Mouse (Mus musculus): ENCODE measurements at regions not wholly inside any gene's neighbourhood (a gene's known extent, or its start where the extent isn't known, plus 50 kb on each side); places are given as distances from the start of the nearest gene placed in this dataset.
"Not testable (repeated sequence)": the region's sequence is repeated elsewhere in the genome, so short reads cannot be mapped to it uniquely, and the experiment has no call there.

DNA sequence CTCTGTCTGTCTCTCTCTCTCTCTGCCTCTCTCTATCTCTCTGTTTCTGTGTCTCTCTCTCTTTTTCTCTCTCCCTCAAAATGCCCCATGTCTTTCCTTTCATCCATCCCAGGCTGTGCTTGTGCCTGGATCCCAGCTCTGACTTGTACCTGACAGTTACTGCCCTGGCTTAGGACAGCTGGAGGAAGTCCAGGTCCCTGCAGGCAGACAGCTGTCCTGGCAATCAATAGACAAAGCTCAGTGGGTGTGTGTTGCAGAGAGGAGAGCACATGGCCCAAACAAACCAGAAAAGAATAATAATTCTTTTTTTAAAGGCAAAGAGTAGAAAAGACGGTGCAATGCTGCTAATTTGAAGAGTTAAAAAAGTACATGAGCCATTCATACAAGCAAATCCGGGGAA is 148.4 kb upstream of the Sulf2 start:
- ATAC-seq (ENCODE audit: low read depth) = no peak
- no peaks in the 10 kb centered on the region for H3K36me3 ChIP-seq (ENCODE audit: control insufficient read depth, insufficient read depth, low read length)
- H3K9ac ChIP-seq (ENCODE audit: low read depth, low read length) = no peak overlapping the region
- H3K4me3 ChIP-seq (ENCODE audit: low read depth, low read length) = no peak overlapping the region
- DNase-seq (ENCODE audit: low spot score) = no peak
- 59% methylated on average over 2 of the region's 2 CpGs for WGBS
- H3K27me3 ChIP-seq (replicated peaks; ENCODE audit: control insufficient read depth, insufficient read depth, low read length) = no peaks in the 10 kb centered on the region
- H3K4me1 ChIP-seq (ENCODE audit: control insufficient read depth, insufficient read depth, low read length) = peaks cover 12% of the 10 kb centered on the region
- no peak overlapping the region for H3K4me2 ChIP-seq (ENCODE audit: low read depth, low read length)
- no peak overlapping the region for H3K27ac ChIP-seq (replicated peaks; ENCODE audit: low read depth, low read length)
- no peaks in the 10 kb centered on the region; the same call in 1 of the 2 replicates for H3K9me3 ChIP-seq (ENCODE audit: control insufficient read depth, low read length)

DNA sequence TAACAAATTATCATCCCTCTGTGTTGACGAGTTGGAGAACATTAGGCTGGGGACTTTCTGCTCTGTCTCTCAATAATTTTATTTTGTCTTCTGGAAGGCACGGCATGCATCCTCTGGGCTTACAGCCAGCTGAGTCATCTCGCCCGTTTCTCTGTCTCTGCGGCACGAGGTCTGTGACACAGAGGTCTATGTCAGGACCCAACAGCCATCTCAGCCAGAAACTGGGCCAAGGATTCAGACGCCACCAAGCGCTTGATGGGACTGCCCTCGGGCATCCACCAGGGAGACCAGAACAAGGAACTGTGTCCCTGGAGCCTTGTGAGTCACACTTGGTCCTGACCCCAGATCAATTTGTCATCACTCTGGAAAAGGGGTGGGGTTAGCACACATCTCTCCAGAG is 145.7 kb upstream of the Sulf2 start:
- Histone ChIP-seq H3K27ac (replicated peaks; ENCODE audit: low read depth, low read length) (no peak overlapping the region), H3K9ac (ENCODE audit: low read depth, low read length) (no peak overlapping the region), H3K4me3 (ENCODE audit: low read depth, low read length) (no peak overlapping the region), H3K36me3 (ENCODE audit: control insufficient read depth, insufficient read depth, low read length) (no peaks in the 10 kb centered on the region), H3K9me3 (ENCODE audit: control insufficient read depth, low read length) (no peaks in the 10 kb centered on the region; the same call in 1 of the 2 replicates), H3K4me2 (ENCODE audit: low read depth, low read length) (no peak overlapping the region), H3K27me3 (replicated peaks; ENCODE audit: control insufficient read depth, insufficient read depth, low read length) (no peaks in the 10 kb centered on the region), H3K4me1 (ENCODE audit: control insufficient read depth, insufficient read depth, low read length) (0 out of 2 replicates have a peak, but pooled peaks cover 3% of the 10 kb centered on the region)
- ATAC-seq (ENCODE audit: low read depth) (no peak), DNase-seq (ENCODE audit: low spot score) (no peak)
- WGBS = 72% methylated on average over 9 of the region's 9 CpGs

DNA sequence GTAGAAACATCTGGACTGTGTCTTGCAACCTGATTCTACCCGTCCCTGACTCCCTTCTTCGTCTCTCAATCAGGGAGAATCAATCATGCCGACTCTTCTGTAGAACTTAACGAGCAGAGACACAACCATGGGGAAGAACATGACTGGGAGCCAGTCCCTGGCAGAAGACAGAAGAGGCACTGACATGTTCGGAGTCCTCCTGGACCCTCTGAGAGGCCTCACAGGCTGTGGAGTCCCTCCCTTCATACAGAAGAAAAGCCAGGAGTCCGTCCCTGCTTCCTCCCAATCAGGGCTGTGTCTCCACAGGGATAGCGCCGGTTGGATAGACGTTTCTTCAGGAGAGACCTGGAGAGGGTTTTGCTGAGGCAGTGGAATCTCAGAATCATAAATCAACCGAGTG is 139.2 kb upstream of the Sulf2 start:
- Histone ChIP-seq H3K27me3 (replicated peaks; ENCODE audit: control insufficient read depth, insufficient read depth, low read length) (no peaks in the 10 kb centered on the region), H3K4me1 (ENCODE audit: control insufficient read depth, insufficient read depth, low read length) (peaks cover 29% of the 10 kb centered on the region), H3K4me3 (ENCODE audit: low read depth, low read length) (no peak overlapping the region), H3K9me3 (ENCODE audit: control insufficient read depth, low read length) (no peaks in the 10 kb centered on the region), H3K9ac (ENCODE audit: low read depth, low read length) (no peak overlapping the region), H3K27ac (replicated peaks; ENCODE audit: low read depth, low read length) (no peak overlapping the region), H3K36me3 (ENCODE audit: control insufficient read depth, insufficient read depth, low read length) (no peaks in the 10 kb centered on the region), H3K4me2 (ENCODE audit: low read depth, low read length) (no peak overlapping the region)
- peak; percentile 48 for DNase-seq (ENCODE audit: low spot score)
- 41% methylated on average over 10 of the region's 10 CpGs for whole genome bisulfite sequencing
- no peak; the same call in 1 of the 2 replicates for ATAC-seq (ENCODE audit: low read depth)

DNA sequence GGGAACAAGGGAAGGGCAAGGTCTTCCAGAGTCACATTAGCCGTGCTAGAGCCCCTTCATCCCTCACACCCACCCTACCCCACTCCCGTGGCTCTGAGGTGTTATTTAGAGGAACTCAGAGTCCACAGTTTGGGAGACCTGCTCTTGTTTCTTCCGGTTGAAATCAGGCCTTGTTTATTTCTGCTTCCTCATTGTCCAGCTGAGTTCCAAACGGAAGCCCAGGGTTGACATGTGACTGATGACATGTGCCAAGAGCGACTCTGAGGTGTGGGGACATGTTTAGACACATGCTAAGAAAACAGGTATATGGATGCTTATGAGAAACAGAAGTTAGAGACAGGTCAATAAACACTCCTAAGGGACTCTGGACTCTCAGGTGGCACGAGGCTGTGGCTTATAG is 137.5 kb upstream of the Sulf2 start:
- 81% methylated on average over 6 of the region's 6 CpGs for WGBS
- no peak for DNase-seq (ENCODE audit: low spot score)
- Histone ChIP-seq H3K4me3 (ENCODE audit: low read depth, low read length) (no peak overlapping the region), H3K4me1 (ENCODE audit: control insufficient read depth, insufficient read depth, low read length) (peaks cover 29% of the 10 kb centered on the region), H3K27ac (replicated peaks; ENCODE audit: low read depth, low read length) (no peak overlapping the region), H3K36me3 (ENCODE audit: control insufficient read depth, insufficient read depth, low read length) (no peaks in the 10 kb centered on the region), H3K27me3 (replicated peaks; ENCODE audit: control insufficient read depth, insufficient read depth, low read length) (no peaks in the 10 kb centered on the region), H3K9me3 (ENCODE audit: control insufficient read depth, low read length) (no peaks in the 10 kb centered on the region), H3K9ac (ENCODE audit: low read depth, low read length) (no peak overlapping the region), H3K4me2 (ENCODE audit: low read depth, low read length) (no peak overlapping the region)
- no peak for ATAC-seq (ENCODE audit: low read depth)

DNA sequence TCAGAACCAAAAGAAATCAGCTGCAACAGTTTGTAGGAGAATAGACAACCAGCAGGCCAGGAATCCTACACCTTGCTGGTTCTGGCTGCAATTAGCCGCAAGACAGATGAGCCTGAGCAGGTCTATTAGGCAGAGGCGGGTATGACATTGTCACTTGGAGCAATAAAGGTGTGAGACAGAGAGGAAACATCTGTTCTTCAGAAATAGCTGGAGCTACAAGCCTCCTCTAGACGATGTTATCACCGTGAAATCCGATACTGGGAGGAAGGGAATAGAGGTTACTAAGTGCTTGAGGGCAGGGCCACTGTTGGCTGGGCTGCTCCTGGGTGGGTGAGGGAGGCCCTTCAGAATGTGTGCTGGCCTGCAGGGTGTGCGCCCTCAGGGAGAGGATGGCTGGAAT is 135.8 kb upstream of the Sulf2 start:
- Histone ChIP-seq H3K9me3 (ENCODE audit: control insufficient read depth, low read length) (no peaks in the 10 kb centered on the region), H3K4me3 (ENCODE audit: low read depth, low read length) (no peak overlapping the region), H3K9ac (ENCODE audit: low read depth, low read length) (no peak overlapping the region), H3K4me1 (ENCODE audit: control insufficient read depth, insufficient read depth, low read length) (peaks cover 29% of the 10 kb centered on the region), H3K36me3 (ENCODE audit: control insufficient read depth, insufficient read depth, low read length) (no peaks in the 10 kb centered on the region), H3K27ac (replicated peaks; ENCODE audit: low read depth, low read length) (peak overlapping the region; percentile 15; the same call in 1 of the 2 replicates), H3K4me2 (ENCODE audit: low read depth, low read length) (no peak overlapping the region), H3K27me3 (replicated peaks; ENCODE audit: control insufficient read depth, insufficient read depth, low read length) (no peaks in the 10 kb centered on the region)
- peak; percentile 63; the same call in 1 of the 2 replicates for ATAC-seq (ENCODE audit: low read depth)
- WGBS = 13% methylated on average over 6 of the region's 6 CpGs
- DNase-seq (ENCODE audit: low spot score) = peak; percentile 72

DNA sequence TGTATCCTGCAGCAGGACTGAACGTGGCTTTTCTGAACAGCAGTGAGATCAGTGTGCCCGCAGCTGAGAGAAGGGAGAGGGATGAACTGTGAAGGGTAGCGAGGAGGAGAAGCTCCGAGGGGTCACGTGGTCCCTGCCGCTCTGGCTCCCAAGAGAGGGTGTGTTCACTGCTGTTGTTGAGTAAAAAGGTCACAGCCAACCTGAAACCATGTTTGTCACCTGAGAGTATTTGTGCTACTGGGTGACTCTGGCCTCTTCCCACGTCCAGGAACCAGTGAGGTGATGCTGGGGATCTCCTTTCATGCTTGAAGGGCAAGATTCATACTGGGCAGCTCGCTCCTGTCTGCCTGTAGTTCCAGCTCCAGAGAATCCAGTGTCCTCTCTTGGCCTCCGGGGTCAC is 135.4 kb upstream of the Sulf2 start:
- no peak overlapping the region for H3K4me3 ChIP-seq (ENCODE audit: low read depth, low read length)
- peaks cover 29% of the 10 kb centered on the region for H3K4me1 ChIP-seq (ENCODE audit: control insufficient read depth, insufficient read depth, low read length)
- WGBS = 24% methylated on average over 9 of the region's 9 CpGs
- H3K36me3 ChIP-seq (ENCODE audit: control insufficient read depth, insufficient read depth, low read length) = no peaks in the 10 kb centered on the region
- DNase-seq (ENCODE audit: low spot score) = no peak
- no peak overlapping the region for H3K4me2 ChIP-seq (ENCODE audit: low read depth, low read length)
- H3K27ac ChIP-seq (replicated peaks; ENCODE audit: low read depth, low read length) = no peak overlapping the region; the same call in 1 of the 2 replicates
- ATAC-seq (ENCODE audit: low read depth) = peak; percentile 21; the same call in 1 of the 2 replicates
- no peak overlapping the region for H3K9ac ChIP-seq (ENCODE audit: low read depth, low read length)
- no peaks in the 10 kb centered on the region for H3K27me3 ChIP-seq (replicated peaks; ENCODE audit: control insufficient read depth, insufficient read depth, low read length)
- no peaks in the 10 kb centered on the region for H3K9me3 ChIP-seq (ENCODE audit: control insufficient read depth, low read length)

DNA sequence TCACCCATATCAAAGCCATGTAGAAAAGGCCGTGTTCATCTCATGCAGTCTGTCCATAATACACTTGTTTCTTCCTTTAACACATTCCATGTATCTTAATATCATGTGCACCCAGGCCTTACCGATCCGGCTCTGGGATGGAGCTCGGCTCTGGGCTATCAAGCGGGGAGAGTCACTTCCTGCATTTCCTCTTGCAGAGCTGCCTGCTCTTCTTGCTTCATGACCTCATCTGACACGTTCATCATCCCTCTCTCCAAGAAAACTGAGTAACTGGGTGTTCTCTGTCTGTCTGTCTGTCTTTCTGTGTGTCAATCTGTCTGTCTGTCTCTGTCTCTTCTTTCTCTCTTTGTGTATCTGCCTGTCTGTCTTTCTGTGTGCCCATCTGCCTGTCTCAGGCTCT is 133.7 kb upstream of the Sulf2 start:
- no peak overlapping the region for H3K4me3 ChIP-seq (ENCODE audit: low read depth, low read length)
- H3K9me3 ChIP-seq (ENCODE audit: control insufficient read depth, low read length) = no peaks in the 10 kb centered on the region
- H3K27me3 ChIP-seq (replicated peaks; ENCODE audit: control insufficient read depth, insufficient read depth, low read length) = no peaks in the 10 kb centered on the region
- no peak overlapping the region for H3K4me2 ChIP-seq (ENCODE audit: low read depth, low read length)
- H3K4me1 ChIP-seq (ENCODE audit: control insufficient read depth, insufficient read depth, low read length) = peaks cover 17% of the 10 kb centered on the region
- no peak overlapping the region for H3K27ac ChIP-seq (replicated peaks; ENCODE audit: low read depth, low read length)
- WGBS = 63% methylated on average over 6 of the region's 6 CpGs
- no peak overlapping the region for H3K9ac ChIP-seq (ENCODE audit: low read depth, low read length)
- H3K36me3 ChIP-seq (ENCODE audit: control insufficient read depth, insufficient read depth, low read length) = no peaks in the 10 kb centered on the region
- ATAC-seq (ENCODE audit: low read depth) = no peak
- DNase-seq (ENCODE audit: low spot score) = no peak

DNA sequence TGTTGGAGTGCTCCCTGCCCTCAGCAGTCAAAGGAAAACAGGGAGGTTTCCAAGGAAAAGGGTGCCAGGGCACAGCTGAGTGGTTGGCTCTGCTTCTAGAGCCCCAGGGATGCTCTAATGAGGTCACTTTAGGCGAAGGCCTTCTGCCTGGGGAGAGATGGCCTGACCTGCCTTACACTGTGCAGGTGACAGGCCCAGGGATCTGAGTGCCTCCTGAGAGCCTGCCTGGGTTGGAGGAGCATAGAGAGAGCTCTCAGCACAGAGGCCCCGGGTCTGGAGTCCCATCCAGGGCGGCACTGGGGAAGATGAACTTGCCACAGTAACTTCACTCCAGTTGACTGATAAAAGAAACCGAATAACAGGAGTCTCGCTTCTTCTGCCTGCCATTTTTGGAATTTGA is 125.7 kb upstream of the Sulf2 start:
- ATAC-seq (ENCODE audit: low read depth); H3K27ac ChIP-seq (replicated peaks; ENCODE audit: low read depth, low read length); H3K4me1 ChIP-seq (ENCODE audit: control insufficient read depth, insufficient read depth, low read length); H3K9ac ChIP-seq (ENCODE audit: low read depth, low read length); H3K36me3 ChIP-seq (ENCODE audit: control insufficient read depth, insufficient read depth, low read length); H3K4me3 ChIP-seq (ENCODE audit: low read depth, low read length); H3K27me3 ChIP-seq (replicated peaks; ENCODE audit: control insufficient read depth, insufficient read depth, low read length); H3K9me3 ChIP-seq (ENCODE audit: control insufficient read depth, low read length); H3K4me2 ChIP-seq (ENCODE audit: low read depth, low read length); DNase-seq (ENCODE audit: low spot score): not testable (repeated sequence)
- no CpG with 5 or more reads among the region's 5 CpGs for WGBS

DNA sequence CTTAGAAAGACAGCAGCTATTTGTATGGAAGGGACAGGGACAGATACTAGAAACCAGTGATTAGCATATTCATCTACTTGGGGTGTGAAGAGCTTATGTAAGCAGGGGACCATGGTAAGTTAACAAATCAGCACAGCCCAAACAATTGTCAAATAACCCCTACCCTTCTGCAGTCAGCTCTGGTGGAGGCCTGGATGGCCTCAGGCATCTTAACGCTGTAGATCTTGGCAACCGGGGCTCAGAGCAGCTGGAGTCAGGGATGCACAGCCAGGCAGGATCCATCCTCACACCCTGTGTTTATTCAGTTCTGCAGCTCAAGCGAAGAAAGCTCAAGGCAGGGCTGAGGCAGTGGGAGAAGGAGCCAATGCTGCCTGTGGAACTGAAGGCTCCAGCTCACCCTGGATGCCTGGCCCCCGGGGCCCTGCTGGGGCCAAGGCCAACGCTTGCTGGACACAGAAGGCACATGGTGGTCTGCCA is 125.2 kb upstream of the Sulf2 start:
- ATAC-seq (ENCODE audit: low read depth) = peak; percentile 70; the same call in 1 of the 2 replicates
- H3K27ac ChIP-seq (replicated peaks; ENCODE audit: low read depth, low read length) = no peak overlapping the region
- 21% methylated on average over 5 of the region's 5 CpGs for WGBS

More for the DNA sequence above, 125.2 kb upstream of the Sulf2 start:
- no peak overlapping the region for H3K4me3 ChIP-seq (ENCODE audit: low read depth, low read length)
- no peaks in the 10 kb centered on the region for H3K9me3 ChIP-seq (ENCODE audit: control insufficient read depth, low read length)
- H3K4me1 ChIP-seq (ENCODE audit: control insufficient read depth, insufficient read depth, low read length) = 0 out of 2 replicates have a peak, but pooled peaks cover 3% of the 10 kb centered on the region
- H3K4me2 ChIP-seq (ENCODE audit: low read depth, low read length) = no peak overlapping the region
- H3K27me3 ChIP-seq (replicated peaks; ENCODE audit: control insufficient read depth, insufficient read depth, low read length) = no peaks in the 10 kb centered on the region
- no peaks in the 10 kb centered on the region for H3K36me3 ChIP-seq (ENCODE audit: control insufficient read depth, insufficient read depth, low read length)
- H3K9ac ChIP-seq (ENCODE audit: low read depth, low read length) = no peak overlapping the region
- peak; percentile 25 for DNase-seq (ENCODE audit: low spot score)
